Mouse (Mus musculus): ENCODE data around the gene Itga8. TPM values are rescaled to one million over a fixed set of nuclear protein-coding genes. Genes with fewer than 3 reads are reported as not detected.
A peak's percentile ranks its signal among the peaks of the same experiment; 100 is the strongest.

Gene Itga8
- polyA plus RNA-seq, 1 experiment from 2014 or later = 16.4 TPM

GRCm38 (mm10) chr2:12077266-12077891, 224.3 kb downstream of the Itga8 start:
- Histone ChIP-seq H3K4me1 (ENCODE audit: control insufficient read depth, insufficient read depth, low read length) (no peaks in the 10 kb centered on the region), H3K36me3 (ENCODE audit: control insufficient read depth, insufficient read depth, low read length) (no peaks in the 10 kb centered on the region), H3K9ac (ENCODE audit: low read depth, low read length) (no peak overlapping the region), H3K4me2 (ENCODE audit: low read depth, low read length) (no peak overlapping the region), H3K4me3 (ENCODE audit: low read depth, low read length) (no peak overlapping the region), H3K27ac (replicated peaks; ENCODE audit: low read depth, low read length) (no peak overlapping the region), H3K9me3 (ENCODE audit: control insufficient read depth, low read length) (no peaks in the 10 kb centered on the region), H3K27me3 (replicated peaks; ENCODE audit: control insufficient read depth, insufficient read depth, low read length) (no peaks in the 10 kb centered on the region)
- no peak for DNase-seq (ENCODE audit: low spot score)
- 56% methylated on average over 2 of the region's 2 CpGs for WGBS
- ATAC-seq (ENCODE audit: low read depth) = no peak

DNA sequence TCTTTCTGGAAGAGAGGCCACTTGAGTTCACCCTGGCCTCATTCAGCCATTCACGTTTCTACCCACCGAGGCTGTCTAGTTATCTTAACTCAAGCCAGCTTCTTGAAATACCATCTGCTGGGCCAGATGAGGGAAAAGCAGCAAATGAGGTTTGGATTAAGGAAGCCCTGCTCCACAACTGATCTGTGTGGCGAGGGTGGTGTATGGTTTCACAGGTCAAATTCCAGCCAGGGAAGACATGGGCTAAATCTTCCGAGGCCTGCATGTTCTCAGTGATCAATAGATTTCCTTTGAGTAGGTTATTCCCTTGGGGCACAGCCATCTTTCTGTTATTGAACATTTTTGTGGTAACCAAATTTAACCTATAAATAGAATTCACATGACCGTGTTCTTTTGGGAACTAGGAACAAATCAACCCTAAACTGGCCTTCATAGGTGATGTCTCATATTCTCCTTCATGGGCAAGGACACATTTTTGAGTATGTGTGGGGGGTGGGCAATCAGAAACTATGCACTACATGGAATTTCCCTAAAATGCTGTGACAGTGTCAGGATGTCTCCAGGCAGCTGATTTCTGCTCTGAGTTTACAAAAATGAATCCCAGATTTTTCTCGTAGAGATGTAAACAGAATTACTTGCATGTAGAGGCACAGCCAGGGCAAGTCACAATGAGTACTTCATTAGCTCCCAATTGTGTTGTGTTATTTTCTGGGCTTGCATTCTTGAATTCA, 235.9 kb downstream of the Itga8 start:
- peak; percentile 37; the same call in 1 of the 2 replicates for ATAC-seq (ENCODE audit: low read depth)
- peak; percentile 81 for DNase-seq (ENCODE audit: low spot score)
- H3K4me1 ChIP-seq (ENCODE audit: control insufficient read depth, insufficient read depth, low read length) = peaks cover 11% of the 10 kb centered on the region
- H3K4me2 ChIP-seq (ENCODE audit: low read depth, low read length) = no peak overlapping the region
- WGBS = 15% methylated on average over 6 of the region's 6 CpGs
- H3K9me3 ChIP-seq (ENCODE audit: control insufficient read depth, low read length) = no peaks in the 10 kb centered on the region
- no peak overlapping the region for H3K4me3 ChIP-seq (ENCODE audit: low read depth, low read length)
- no peaks in the 10 kb centered on the region for H3K36me3 ChIP-seq (ENCODE audit: control insufficient read depth, insufficient read depth, low read length)
- no peak overlapping the region for H3K9ac ChIP-seq (ENCODE audit: low read depth, low read length)
- H3K27ac ChIP-seq (replicated peaks; ENCODE audit: low read depth, low read length) = peak overlapping the region; percentile 58; the same call in 1 of the 2 replicates
- H3K27me3 ChIP-seq (replicated peaks; ENCODE audit: control insufficient read depth, insufficient read depth, low read length) = no peaks in the 10 kb centered on the region

DNA sequence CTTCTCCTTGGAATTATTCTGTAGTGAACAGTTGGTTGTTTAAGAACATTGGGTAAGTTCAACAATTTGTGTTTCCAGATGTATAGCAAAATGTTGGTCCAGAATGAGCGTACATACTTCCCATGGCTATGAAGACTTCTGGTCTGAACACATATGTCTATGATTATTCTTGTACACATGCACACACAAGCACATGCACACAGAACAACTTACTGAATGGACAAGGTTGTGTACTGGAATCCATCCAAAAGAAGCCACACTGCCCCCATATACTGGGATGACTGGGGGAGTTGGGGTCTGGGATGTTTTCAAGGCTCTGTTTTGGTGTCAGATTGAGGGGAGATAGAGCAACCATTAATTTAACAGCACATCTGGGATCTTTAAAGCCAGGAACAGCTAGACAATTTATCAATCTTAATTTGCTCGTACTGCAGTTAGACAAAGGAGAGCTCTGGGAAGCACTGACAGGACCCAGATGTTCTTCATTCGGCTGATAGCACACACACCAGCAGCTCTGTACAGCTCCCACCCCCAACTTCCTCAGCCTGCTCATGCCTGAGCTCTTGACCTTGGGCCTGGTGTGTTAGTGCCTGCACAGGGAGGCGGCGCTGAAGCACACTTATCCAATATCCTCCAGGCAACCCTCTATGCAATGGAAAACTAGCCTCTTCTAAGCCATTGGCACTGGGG, 241.5 kb downstream of the Itga8 start:
- no peaks in the 10 kb centered on the region for H3K27me3 ChIP-seq (replicated peaks; ENCODE audit: control insufficient read depth, insufficient read depth, low read length)
- H3K4me3 ChIP-seq (ENCODE audit: low read depth, low read length) = no peak overlapping the region
- ATAC-seq (ENCODE audit: low read depth) = no peak
- H3K9ac ChIP-seq (ENCODE audit: low read depth, low read length) = no peak overlapping the region
- WGBS = 26% methylated on average over 5 of the region's 5 CpGs
- DNase-seq (ENCODE audit: low spot score) = peak; percentile 50
- no peaks in the 10 kb centered on the region for H3K4me1 ChIP-seq (ENCODE audit: control insufficient read depth, insufficient read depth, low read length)
- H3K4me2 ChIP-seq (ENCODE audit: low read depth, low read length) = no peak overlapping the region
- 0 out of 2 replicates have a peak overlapping the region, but pooled peaks have one; percentile 15 for H3K27ac ChIP-seq (replicated peaks; ENCODE audit: low read depth, low read length)
- no peaks in the 10 kb centered on the region for H3K9me3 ChIP-seq (ENCODE audit: control insufficient read depth, low read length)
- H3K36me3 ChIP-seq (ENCODE audit: control insufficient read depth, insufficient read depth, low read length) = no peaks in the 10 kb centered on the region

Other genes with a start within 250 kb of the Itga8 start
- gene Mindy3, start 117.5 kb upstream of the Itga8 start, polyA plus RNA-seq (2014; fragmentation: Nextera tagmentation; extraction: Ambion mirVana) = 28.1 and 29.5 TPM in 2 replicates